Mouse (Mus musculus): ENCODE data around the gene Btbd11. TPM values are rescaled to one million over a fixed set of nuclear protein-coding genes. Genes with fewer than 3 reads are reported as not detected.

The Btbd11 gene
- polyA plus RNA-seq, 1 experiment = 7.8 TPM

- H3K4me1 ChIP-seq (ENCODE audit: control insufficient read depth, insufficient read depth, insufficient read length) = no peaks in the 10 kb centered on the region
- no peak overlapping the region for H3K27ac ChIP-seq (ENCODE audit: insufficient read depth, low read length)
- 79% methylated on average over 7 of the region's 7 CpGs for WGBS
- H3K27me3 ChIP-seq (ENCODE audit: control insufficient read depth, insufficient read depth, low read length) = no peaks in the 10 kb centered on the region
- H3K4me3 ChIP-seq (ENCODE audit: extremely low read depth, insufficient read depth, insufficient read length) = no peak overlapping the region
- no peaks in the 10 kb centered on the region for H3K36me3 ChIP-seq (ENCODE audit: control insufficient read depth, insufficient read depth, low read length)
- no peak for TF ChIP-seq POLR2A (IDR thresholded peaks at IDR 0.05; ENCODE audit: low read depth, low read length)
- no peak for TF ChIP-seq CTCF (IDR thresholded peaks at IDR 0.05; ENCODE audit: extremely low read depth, insufficient read depth, insufficient read length, insufficient replicate concordance)
- no peak for DNase-seq (ENCODE audit: low read depth in 1 of 2, low spot score in 2 of 2)
These were observed 146.6 kb downstream of the Btbd11 start for GRCm38 (mm10) chr10:85533192-85533710.

- no peaks in the 10 kb centered on the region for H3K4me1 ChIP-seq (ENCODE audit: control insufficient read depth, insufficient read depth, insufficient read length)
- DNase-seq (ENCODE audit: low read depth in 1 of 2, low spot score in 2 of 2) = no peak
- H3K36me3 ChIP-seq (ENCODE audit: control insufficient read depth, insufficient read depth, low read length) = no peaks in the 10 kb centered on the region
- 90% methylated on average over 11 of the region's 11 CpGs for WGBS
- no peaks in the 10 kb centered on the region for H3K27me3 ChIP-seq (ENCODE audit: control insufficient read depth, insufficient read depth, low read length)
- H3K4me3 ChIP-seq (ENCODE audit: extremely low read depth, insufficient read depth, insufficient read length) = no peak overlapping the region
- H3K27ac ChIP-seq (ENCODE audit: insufficient read depth, low read length) = no peak overlapping the region
- no peak for TF ChIP-seq CTCF (IDR thresholded peaks at IDR 0.05; ENCODE audit: extremely low read depth, insufficient read depth, insufficient read length, insufficient replicate concordance)
- TF ChIP-seq POLR2A (IDR thresholded peaks at IDR 0.05; ENCODE audit: low read depth, low read length) = no peak
These were observed 151.6 kb downstream of the Btbd11 start for GRCm38 (mm10) chr10:85538051-85538753.

GRCm38 (mm10) chr10:85539510-85540120 lies 153.0 kb downstream of the Btbd11 start:
- no peak for DNase-seq (ENCODE audit: low read depth in 1 of 2, low spot score in 2 of 2)
- Histone ChIP-seq H3K27me3 (ENCODE audit: control insufficient read depth, insufficient read depth, low read length) (no peaks in the 10 kb centered on the region), H3K4me3 (ENCODE audit: extremely low read depth, insufficient read depth, insufficient read length) (no peak overlapping the region), H3K36me3 (ENCODE audit: control insufficient read depth, insufficient read depth, low read length) (no peaks in the 10 kb centered on the region), H3K4me1 (ENCODE audit: control insufficient read depth, insufficient read depth, insufficient read length) (no peaks in the 10 kb centered on the region), H3K27ac (ENCODE audit: insufficient read depth, low read length) (no peak overlapping the region)
- TF ChIP-seq POLR2A (IDR thresholded peaks at IDR 0.05; ENCODE audit: low read depth, low read length) (no peak), CTCF (IDR thresholded peaks at IDR 0.05; ENCODE audit: extremely low read depth, insufficient read depth, insufficient read length, insufficient replicate concordance) (no peak)
- 83% methylated on average over 8 of the region's 8 CpGs for WGBS

- TF ChIP-seq CTCF (IDR thresholded peaks at IDR 0.05; ENCODE audit: extremely low read depth, insufficient read depth, insufficient read length, insufficient replicate concordance) = no peak
- no peak for TF ChIP-seq POLR2A (IDR thresholded peaks at IDR 0.05; ENCODE audit: low read depth, low read length)
- Histone ChIP-seq H3K27me3 (ENCODE audit: control insufficient read depth, insufficient read depth, low read length) (no peaks in the 10 kb centered on the region), H3K4me1 (ENCODE audit: control insufficient read depth, insufficient read depth, insufficient read length) (no peaks in the 10 kb centered on the region), H3K27ac (ENCODE audit: insufficient read depth, low read length) (no peak overlapping the region), H3K4me3 (ENCODE audit: extremely low read depth, insufficient read depth, insufficient read length) (no peak overlapping the region), H3K36me3 (ENCODE audit: control insufficient read depth, insufficient read depth, low read length) (no peaks in the 10 kb centered on the region)
- no peak for DNase-seq (ENCODE audit: low read depth in 1 of 2, low spot score in 2 of 2)
- WGBS = 90% methylated on average over 13 of the region's 13 CpGs
These were observed 153.9 kb downstream of the Btbd11 start for GRCm38 (mm10) chr10:85540311-85541093.

GRCm38 (mm10) chr10:85541481-85541880 lies 154.9 kb downstream of the Btbd11 start:
- Histone ChIP-seq H3K4me1 (ENCODE audit: control insufficient read depth, insufficient read depth, insufficient read length) (no peaks in the 10 kb centered on the region), H3K27me3 (ENCODE audit: control insufficient read depth, insufficient read depth, low read length) (no peaks in the 10 kb centered on the region), H3K27ac (ENCODE audit: insufficient read depth, low read length) (no peak overlapping the region), H3K4me3 (ENCODE audit: extremely low read depth, insufficient read depth, insufficient read length) (no peak overlapping the region), H3K36me3 (ENCODE audit: control insufficient read depth, insufficient read depth, low read length) (no peaks in the 10 kb centered on the region)
- TF ChIP-seq CTCF (IDR thresholded peaks at IDR 0.05; ENCODE audit: extremely low read depth, insufficient read depth, insufficient read length, insufficient replicate concordance) (no peak), POLR2A (IDR thresholded peaks at IDR 0.05; ENCODE audit: low read depth, low read length) (no peak)
- no peak for DNase-seq (ENCODE audit: low read depth in 1 of 2, low spot score in 2 of 2)
- WGBS = 83% methylated on average over 3 of the region's 3 CpGs

GRCm38 (mm10) chr10:85541892-85542630 lies 155.4 kb downstream of the Btbd11 start:
- no peaks in the 10 kb centered on the region for H3K4me1 ChIP-seq (ENCODE audit: control insufficient read depth, insufficient read depth, insufficient read length)
- no peaks in the 10 kb centered on the region for H3K27me3 ChIP-seq (ENCODE audit: control insufficient read depth, insufficient read depth, low read length)
- H3K4me3 ChIP-seq (ENCODE audit: extremely low read depth, insufficient read depth, insufficient read length) = no peak overlapping the region
- no peak overlapping the region for H3K27ac ChIP-seq (ENCODE audit: insufficient read depth, low read length)
- 88% methylated on average over 14 of the region's 14 CpGs for WGBS
- no peak for TF ChIP-seq CTCF (IDR thresholded peaks at IDR 0.05; ENCODE audit: extremely low read depth, insufficient read depth, insufficient read length, insufficient replicate concordance)
- no peak for TF ChIP-seq POLR2A (IDR thresholded peaks at IDR 0.05; ENCODE audit: low read depth, low read length)
- no peak for DNase-seq (ENCODE audit: low read depth in 1 of 2, low spot score in 2 of 2)
- H3K36me3 ChIP-seq (ENCODE audit: control insufficient read depth, insufficient read depth, low read length) = no peaks in the 10 kb centered on the region

All from spleen, adult 2 months (tissue).